Mouse (Mus musculus): ENCODE results near the gene Ptbp1. TPM values are rescaled to one million over a fixed set of nuclear protein-coding genes. Genes with fewer than 3 reads are reported as not detected.

Gene Ptbp1
- 788 TPM for total RNA-seq (2023)

GRCm38 (mm10) chr10:79853860-79854795 is at the start of gene Ptbp1:
Gene Ptbp1, plus strand, starts transcription at chr10:79854427.

GRCm38 (mm10) chr10:79820782-79821181 is 33.4 kb upstream of the Ptbp1 start, which contains the start of gene Misp:
Gene Misp, plus strand, starts transcription at chr10:79820989.

DNA sequence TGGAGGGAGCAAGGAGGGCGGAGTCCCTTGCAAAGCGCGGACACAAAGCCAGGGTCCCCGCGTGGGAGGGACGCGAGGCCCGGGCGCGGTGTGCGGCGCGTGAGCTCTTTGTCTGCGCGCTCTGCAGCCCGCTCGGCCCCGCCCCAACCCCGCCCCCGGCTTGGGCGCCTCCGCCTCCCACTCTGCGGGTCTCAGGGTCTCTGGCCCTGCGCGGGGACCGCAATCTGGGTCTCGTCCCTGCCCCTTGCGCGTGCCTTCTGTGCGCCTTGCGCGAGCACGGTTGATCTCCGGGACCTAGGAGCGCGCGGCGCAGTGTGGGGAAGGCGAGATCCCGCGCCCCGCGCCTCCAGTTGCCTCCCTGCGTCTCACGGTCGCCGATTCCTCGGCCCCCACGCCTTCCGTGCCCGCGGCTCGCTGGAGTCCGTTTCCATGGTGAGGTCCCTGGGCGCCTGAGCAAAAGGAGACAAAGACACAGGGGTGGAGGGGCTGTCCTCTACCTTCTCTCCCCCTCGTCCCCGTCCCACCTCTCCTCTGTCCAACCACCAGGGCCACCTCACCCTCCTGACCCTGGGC is 20.1 kb downstream of the Ptbp1 start, which contains the start of the genes Prtn3 and Plppr3:
TSS of gene Prtn3 (plus strand) at position 187 of the 573 bp plus-strand sequence.
TSS of gene Plppr3 (minus strand) at position 345 of the 573 bp plus-strand sequence.

DNA sequence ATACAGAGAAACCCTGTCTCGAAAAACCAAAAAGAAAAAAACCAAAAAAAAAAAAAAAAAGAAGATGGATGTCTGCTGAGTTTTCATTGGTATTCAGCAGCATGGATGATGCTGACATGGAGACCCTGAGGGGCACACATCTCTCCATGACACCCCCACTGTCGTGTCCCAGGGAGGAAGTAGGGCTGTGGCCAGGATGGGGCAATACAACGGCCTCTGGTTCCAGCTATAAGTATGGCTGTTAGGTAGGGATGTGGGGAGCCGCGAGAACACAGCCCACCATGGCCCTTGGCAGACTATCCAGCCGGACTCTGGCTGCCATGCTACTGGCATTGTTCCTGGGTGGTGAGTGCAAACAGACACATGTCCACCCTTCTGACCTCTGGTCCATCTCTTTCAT is 31.8 kb downstream of the Ptbp1 start, which contains the start of gene Elane:
TSS of gene Elane (plus strand) at position 194 of the 400 bp plus-strand sequence.

GRCm38 (mm10) chr10:79890670-79891069 is 36.4 kb downstream of the Ptbp1 start, which contains the start of gene Cfd:
Gene Cfd, plus strand, starts transcription at chr10:79890853.

DNA sequence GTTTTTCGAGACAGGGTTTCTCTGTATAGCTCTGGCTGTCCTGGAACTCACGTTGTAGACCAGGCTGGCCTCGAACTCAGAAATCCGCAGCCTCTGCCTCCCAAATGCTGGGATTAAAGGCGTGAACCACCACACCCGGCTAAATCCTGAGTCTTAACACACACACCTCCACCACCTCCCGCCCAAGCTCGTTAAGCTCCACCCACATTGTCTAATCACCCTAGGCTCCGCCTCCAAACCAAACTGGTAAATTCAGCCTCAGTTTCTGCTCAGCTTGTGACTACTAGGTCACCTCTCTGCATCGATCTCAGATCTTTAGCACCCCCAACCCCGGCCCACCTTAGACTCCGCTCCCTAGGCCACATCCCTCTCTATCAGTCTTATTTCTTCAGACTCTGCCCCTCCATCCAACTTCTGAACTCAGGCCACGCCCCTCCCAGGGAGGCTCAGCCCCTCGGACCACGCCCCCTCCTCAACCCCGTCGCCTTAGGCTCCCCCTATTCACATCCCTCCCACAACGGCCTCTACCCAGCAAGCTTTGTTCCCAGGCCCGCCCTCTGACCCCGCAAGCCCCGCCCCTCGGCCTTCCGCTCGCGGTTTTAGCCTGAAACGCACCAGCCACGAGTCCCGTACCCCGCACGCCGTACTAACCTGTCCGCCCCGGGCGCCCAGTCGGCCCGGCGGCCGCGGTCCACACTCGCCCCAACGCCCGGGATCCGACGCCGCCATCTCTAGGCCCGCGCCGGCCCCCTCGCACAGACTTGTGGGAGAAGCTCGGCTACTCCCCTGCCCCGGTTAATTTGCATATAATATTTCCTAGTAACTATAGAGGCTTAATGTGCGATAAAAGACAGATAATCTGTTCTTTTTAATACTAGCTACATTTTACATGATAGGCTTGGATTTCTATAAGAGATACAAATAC is 54.2 kb downstream of the Ptbp1 start, which contains the start of gene Med16:
TSS of gene Med16 (minus strand) at position 757 of the 925 bp plus-strand sequence.

DNA sequence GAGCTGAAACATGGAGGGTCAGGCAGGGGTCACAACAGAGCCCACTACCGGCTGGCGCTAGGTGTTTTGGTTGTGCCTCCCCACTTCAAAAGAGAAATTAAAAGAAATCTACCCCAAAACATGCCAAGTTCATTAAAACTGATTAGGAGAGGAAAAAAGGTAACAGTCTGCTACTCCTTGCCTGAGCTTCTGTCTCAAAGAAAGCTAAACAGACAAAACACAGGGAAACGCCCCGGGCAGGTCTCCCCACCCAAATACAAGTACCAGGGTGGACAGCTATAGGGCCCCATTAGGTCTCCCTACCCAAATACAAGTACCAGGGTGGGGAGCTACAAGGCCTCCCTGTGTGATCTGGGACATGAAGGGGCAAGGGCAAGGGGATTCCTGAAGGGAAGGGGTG is 56.3 kb downstream of the Ptbp1 start, which contains the start of gene Gm26602:
TSS of gene Gm26602 (plus strand) at position 301 of the 400 bp plus-strand sequence.

Other genes with a start within 250 kb of the Ptbp1 start
- not detected for gene C2cd4c, start 240.4 kb upstream of the Ptbp1 start, total RNA-seq (2023)
- not detected for gene Shc2, start 216.5 kb upstream of the Ptbp1 start, total RNA-seq (2023)
- not detected for gene Odf3l2, start 208.7 kb upstream of the Ptbp1 start, total RNA-seq (2023)
- not detected for gene Madcam1, start 189.9 kb upstream of the Ptbp1 start, total RNA-seq (2023)
- gene Tpgs1, start 185.1 kb upstream of the Ptbp1 start, total RNA-seq (2023): 18.3 TPM
- 81.6 TPM for gene Cdc34, start 172.2 kb upstream of the Ptbp1 start, total RNA-seq (2023)
- 2.1 TPM for gene Gzmm, start 165.4 kb upstream of the Ptbp1 start, total RNA-seq (2023)
- 88.4 TPM for gene Bsg, start 149.9 kb upstream of the Ptbp1 start, total RNA-seq (2023)
- not detected for gene Hcn2, start 137.8 kb upstream of the Ptbp1 start, total RNA-seq (2023)
- gene Polrmt, start 107.8 kb upstream of the Ptbp1 start, total RNA-seq (2023): 48.0 TPM
- gene Fgf22, start 99.4 kb upstream of the Ptbp1 start, total RNA-seq (2023): not detected
- gene Rnf126, start 87.5 kb upstream of the Ptbp1 start, total RNA-seq (2023): 58.0 TPM
- not detected for gene Fstl3, start 77.2 kb upstream of the Ptbp1 start, total RNA-seq (2023)
- gene Prss57, start 63.5 kb upstream of the Ptbp1 start, total RNA-seq (2023): not detected
- gene Palm, start 60.9 kb upstream of the Ptbp1 start, total RNA-seq (2023): 2.8 TPM
- not detected for gene Misp, start 33.4 kb upstream of the Ptbp1 start, total RNA-seq (2023)
- gene Prtn3, start 20.0 kb downstream of the Ptbp1 start, total RNA-seq (2023): not detected
- gene Plppr3, start 20.2 kb downstream of the Ptbp1 start, total RNA-seq (2023): 2.3 TPM
- gene Elane, start 31.8 kb downstream of the Ptbp1 start, total RNA-seq (2023): not detected
- gene Cfd, start 36.4 kb downstream of the Ptbp1 start, total RNA-seq (2023): not detected
- 74.1 TPM for gene Med16, start 54.5 kb downstream of the Ptbp1 start, total RNA-seq (2023)
- not detected for gene Gm26602, start 56.4 kb downstream of the Ptbp1 start, total RNA-seq (2023)
- 0.47 TPM for gene Kiss1r, start 62.5 kb downstream of the Ptbp1 start, total RNA-seq (2023)
- 96.5 TPM for gene R3hdm4, start 66.8 kb downstream of the Ptbp1 start, total RNA-seq (2023)
- 7.9 TPM for gene Arid3a, start 72.6 kb downstream of the Ptbp1 start, total RNA-seq (2023)
- 61.8 TPM for gene Wdr18, start 105.7 kb downstream of the Ptbp1 start, total RNA-seq (2023)
- gene Grin3b, start 116.3 kb downstream of the Ptbp1 start, total RNA-seq (2023): 0.18 TPM
- gene Tmem259, start 129.9 kb downstream of the Ptbp1 start, total RNA-seq (2023): 154 TPM
- gene Cnn2, start 134.2 kb downstream of the Ptbp1 start, total RNA-seq (2023): 387 TPM
- 68.3 TPM for gene Abca7, start 142.1 kb downstream of the Ptbp1 start, total RNA-seq (2023)
- 890 TPM for gene Arhgap45, start 162.2 kb downstream of the Ptbp1 start, total RNA-seq (2023)
- gene Polr2e, start 185.4 kb downstream of the Ptbp1 start, total RNA-seq (2023): 50.1 TPM
- 134 TPM for gene Gpx4, start 192.7 kb downstream of the Ptbp1 start, total RNA-seq (2023)